8 mouse cellular contexts compared by ENCODE assay signal in the genomic region with DNA sequence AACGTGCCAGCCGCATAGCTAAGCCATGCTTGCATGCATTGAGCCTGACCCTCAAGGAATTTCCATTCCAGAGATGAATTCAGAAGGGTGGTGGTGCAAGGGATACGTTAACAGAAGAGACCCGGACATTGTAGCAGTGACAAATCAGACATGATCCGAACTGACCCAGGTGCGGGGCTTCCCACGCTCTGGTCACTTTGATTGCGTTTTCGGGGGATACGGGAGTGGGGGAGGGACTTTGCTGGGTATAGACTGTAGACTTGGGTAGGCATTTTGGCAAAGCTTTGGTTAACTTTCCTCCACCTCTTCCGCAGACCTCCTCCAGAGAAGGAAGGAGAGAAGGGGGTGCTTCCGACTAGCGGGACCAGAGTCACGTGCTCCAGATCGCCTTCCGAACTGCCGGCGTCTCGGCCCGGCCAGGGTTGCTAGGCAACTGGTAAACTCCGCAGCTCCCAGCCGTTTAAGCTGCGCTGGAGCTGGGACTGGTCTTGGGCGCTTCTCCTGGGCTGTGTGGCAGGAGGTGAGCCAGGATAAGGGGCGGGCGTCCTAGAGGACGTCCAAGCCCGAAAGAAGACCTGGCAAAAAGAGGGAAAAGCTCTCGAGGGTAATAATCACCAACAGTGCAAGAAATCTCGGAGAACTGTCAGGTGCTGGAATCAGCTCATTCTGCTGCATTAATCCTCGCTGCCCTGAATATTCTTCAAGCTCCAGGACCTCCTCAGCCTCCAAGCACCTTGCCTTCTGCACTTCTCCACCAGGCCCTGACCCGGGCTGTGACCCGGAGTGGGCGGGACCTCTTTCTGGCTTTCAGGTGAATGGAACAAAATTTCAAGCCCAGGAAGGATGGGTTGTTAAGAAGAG. TPM values are rescaled to one million over a fixed set of nuclear protein-coding genes. Genes with fewer than 3 reads are reported as not detected.
A peak's percentile ranks its signal among the peaks of the same experiment; 100 is the strongest.
DNase-seq lines count a peak whose midpoint lies in the region; ATAC-seq lines count a peak whose summit lies in the region.

Gene Dnaic2, plus strand, starts transcription at position 444 of the 861 bp plus-strand sequence.

- peak; percentile 79 for DNase-seq in WW6 (ENCODE audit: low read depth, low spot score)
- peak; percentile 51 for DNase-seq in cerebellum, adult 8-10 months
- DNase-seq in frontal cortex, adult 2 months (ENCODE audit: extremely low spot score in 1 of 2, low spot score in 1 of 2), result peak; percentile 41 to 77
- peak; percentile 64 to 67 for DNase-seq in layer of hippocampus, postnatal 14 days (ENCODE audit: low spot score in 2 of 2)
- DNase-seq in lung, postnatal 10 days, result peak; percentile 86
- DNase-seq in retina, postnatal 7 days (ENCODE audit: low read depth, low spot score), result peak; percentile 66

- ATAC-seq in hematopoietic stem cell, adult 5-6 weeks (replicated peaks in 1 of 2; ENCODE audit: insufficient read depth in 1 of 2, low FRiP score in 2 of 2, low TSS enrichment in 1 of 2, low read depth in 1 of 2, poor library complexity in 2 of 2, severe bottlenecking in 2 of 2), result peak; percentile 53 to 79; a peak in 3 of 4 replicates
- ATAC-seq in erythroblast, adult 5-6 weeks (replicated peaks; ENCODE audit: low FRiP score, poor library complexity, severe bottlenecking), result no peak

RNA-seq across cellular contexts. Expression of gene Dnaic2, which starts in this region (rescaled TPM):
- polyA plus RNA-seq in frontal cortex, adult 2 months (2012; rRNA removed), result 2.5 and 2.9 TPM in 2 replicates
- total RNA-seq in hematopoietic stem cell, adult 5-6 weeks (2017), result not detected in 2 replicates
- 1 to 10 TPM; 1.6 to 3.5 TPM for total RNA-seq in layer of hippocampus, postnatal 14 days (2021)
- total RNA-seq in erythroblast, adult 5-6 weeks (2015; ENCODE audit: low replicate concordance), result not detected in 2 replicates
- total RNA-seq in erythroblast, adult 5-6 weeks (2017; ENCODE audit: low replicate concordance), result not detected in 2 replicates

Comparison
In these comparisons a context has a peak if more than half of its experiments do, and no peak if none do; other contexts are left out.
1. Peak in ATAC-seq in hematopoietic stem cell, adult 5-6 weeks; RNA of the gene not detected or under 1 TPM.